Mouse (Mus musculus) intestine, postnatal 0 days (tissue): ENCODE results near the gene Spdye4b. TPM values are rescaled to one million over a fixed set of nuclear protein-coding genes. Genes with fewer than 3 reads are reported as not detected.
A peak's percentile ranks its signal among the peaks of the same experiment; 100 is the strongest.

Experiments
- ATAC-seq: fragments of 200-750 bp; cut with Nextera tagmentation; 2 replicates; pipeline ENCODE4 v1.8.0; 2017; ENCODE audit warnings: mild to moderate bottlenecking, moderate TSS enrichment, moderate library complexity
- H3K27ac ChIP-seq: fragments of 300-500 bp; sonication (generic); 2 replicates; pipeline ENCODE4 v1.5.1; 2014; ENCODE audit warnings: mild to moderate bottlenecking, low read depth, low read length, moderate library complexity
- H3K27me3 ChIP-seq: fragments of 300-500 bp; sonication (generic); replicated peaks from 2 replicates; pipeline ENCODE4 v1.6.1; 2014; ENCODE audit warnings: low read length, mixed read lengths; ENCODE audit not compliant: control insufficient read depth, insufficient read depth
- H3K36me3 ChIP-seq: fragments of 300-500 bp; sonication (generic); 2 replicates; pipeline ENCODE4 v1.6.1; 2014; ENCODE audit warnings: mild to moderate bottlenecking, moderate library complexity; ENCODE audit not compliant: control insufficient read depth, insufficient read depth
- H3K4me1 ChIP-seq: fragments of 300-500 bp; sonication (generic); replicated peaks from 2 replicates; pipeline ENCODE4 v1.6.1; 2014; ENCODE audit warnings: antibody characterized with exemption, low read length, mixed read lengths; ENCODE audit not compliant: control insufficient read depth, insufficient read depth
- H3K4me2 ChIP-seq: fragments of 300-500 bp; sonication (generic); replicated peaks from 2 replicates; pipeline ENCODE4 v1.6.1; 2014; ENCODE audit warnings: low read depth, mild to moderate bottlenecking, moderate library complexity
- H3K4me3 ChIP-seq: fragments of 300-500 bp; sonication (generic); 2 replicates; pipeline ENCODE4 v1.5.1; 2014; ENCODE audit warnings: low read depth, low read length
- H3K9ac ChIP-seq: fragments of 300-500 bp; sonication (generic); 2 replicates; pipeline ENCODE4 v1.6.1; 2014; ENCODE audit warnings: mild to moderate bottlenecking, low read depth, low read length
- H3K9me3 ChIP-seq: fragments of 300-500 bp; sonication (generic); 2 replicates; pipeline ENCODE4 v1.6.1; 2016; ENCODE audit warnings: mixed run types; ENCODE audit not compliant: control insufficient read depth
- CTCF ChIP-seq: sonication (generic); IDR thresholded peaks from 2 replicates; pipeline ENCODE4 v1.5.1; 2016; ENCODE audit warnings: low read depth, mild to moderate bottlenecking, control low read depth, antibody characterized with exemption, moderate library complexity
- WGBS: fragments of 180-500 bp; shearing (Covaris S2); extraction: QIAGEN DNeasy Blood & Tissue Kit; methylation state at CpG from one replicate; pipeline ENCODE4 v1.1.7; 2014; 5-methylcytosine and 5-hydroxymethylcytosine counted together
- polyA plus RNA-seq: library from polyadenylated mRNA; unstranded; fragments of >200 nt; fragmentation: Nextera tagmentation; extraction: Ambion mirVana; gene quantifications from 2 replicates; pipeline ENCODE4 v1.2.1, GENCODE M21; 2015

Spdye4b gene
- polyA plus RNA-seq, 1 experiment from 2014 or later = not detected

DNA sequence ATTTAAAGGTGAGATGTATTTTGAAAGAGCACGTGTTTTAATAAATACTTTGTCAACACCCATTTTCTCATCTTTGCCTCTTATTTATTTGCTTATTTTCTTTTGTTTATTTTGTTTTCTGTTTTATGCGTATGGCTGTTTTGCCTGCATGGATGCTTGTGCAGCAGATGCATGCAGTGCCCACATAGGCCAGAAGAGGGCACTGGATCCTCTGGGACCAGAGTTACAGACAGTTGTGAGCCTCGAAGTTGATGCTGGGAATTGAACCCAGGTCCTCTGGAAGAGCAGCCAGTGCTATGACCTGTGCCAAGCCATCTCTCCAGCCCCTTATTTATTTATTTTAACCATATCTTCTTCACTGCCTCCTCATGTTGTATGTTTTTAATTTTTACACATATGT lies 24.2 kb downstream of the Spdye4b start:
- peak; percentile 44; the same call in 1 of the 2 replicates for TF ChIP-seq CTCF
- no peak for ATAC-seq
- H3K36me3 ChIP-seq = no peaks in the 10 kb centered on the region
- no peak overlapping the region for H3K27ac ChIP-seq
- H3K9me3 ChIP-seq = no peaks in the 10 kb centered on the region; the same call in 1 of the 2 replicates
- H3K4me1 ChIP-seq = no peaks in the 10 kb centered on the region
- 67% methylated on average over 3 of the region's 3 CpGs for WGBS
- H3K4me2 ChIP-seq = no peak overlapping the region
- no peak overlapping the region for H3K9ac ChIP-seq
- 0 out of 2 replicates have a peak, but pooled peaks cover 4% of the 10 kb centered on the region for H3K27me3 ChIP-seq
- H3K4me3 ChIP-seq = no peak overlapping the region

DNA sequence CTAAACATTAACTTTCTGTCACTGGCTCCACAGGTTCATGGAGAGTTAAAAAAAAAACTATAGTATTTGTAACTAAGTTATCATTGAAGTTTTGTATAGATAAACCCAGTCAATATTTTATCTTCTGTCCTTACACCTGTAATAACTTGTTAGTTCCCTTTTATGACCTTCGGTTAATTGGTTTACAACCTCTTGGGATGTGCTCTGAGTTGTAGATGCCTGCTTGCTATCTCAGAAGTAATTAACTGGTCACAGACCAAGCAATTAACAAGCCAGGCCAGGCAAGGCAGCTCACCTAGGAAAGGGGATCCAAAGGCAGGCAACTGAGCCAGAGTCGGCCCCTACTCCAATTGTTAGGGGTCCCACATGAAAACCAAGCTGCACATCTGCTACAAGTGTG lies 33.0 kb downstream of the Spdye4b start:
- no peak for TF ChIP-seq CTCF
- no peak overlapping the region for H3K4me3 ChIP-seq
- H3K9ac ChIP-seq = no peak overlapping the region
- no peak overlapping the region for H3K4me2 ChIP-seq
- WGBS = 30% methylated on average over 2 of the region's 2 CpGs
- H3K27ac ChIP-seq = no peak overlapping the region
- H3K36me3 ChIP-seq = no peaks in the 10 kb centered on the region
- ATAC-seq = peak; percentile 84
- no peaks in the 10 kb centered on the region; the same call in 1 of the 2 replicates for H3K9me3 ChIP-seq
- peaks cover 39% of the 10 kb centered on the region for H3K27me3 ChIP-seq
- no peaks in the 10 kb centered on the region for H3K4me1 ChIP-seq

DNA sequence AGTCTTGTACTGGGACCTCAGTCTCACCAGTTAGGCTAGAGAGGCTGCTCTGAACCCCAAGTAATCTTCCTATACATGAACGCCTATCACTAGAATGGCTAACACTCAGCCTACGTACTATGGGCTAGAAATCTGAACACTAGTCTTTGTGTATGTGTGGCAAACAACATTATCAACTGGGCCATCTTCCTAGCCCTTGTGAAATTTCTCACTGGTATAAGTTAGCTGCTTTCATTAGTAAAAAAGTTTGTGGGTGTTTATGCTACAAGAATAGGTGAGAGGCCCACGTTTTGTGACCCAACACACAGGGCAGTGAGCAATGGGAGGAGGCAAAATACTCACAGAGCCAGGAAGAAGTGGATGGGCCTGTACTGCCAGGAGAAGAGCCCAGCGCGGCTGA lies 40.2 kb downstream of the Spdye4b start:
- Histone ChIP-seq H3K4me2 (no peak overlapping the region), H3K4me3 (no peak overlapping the region), H3K27ac (no peak overlapping the region), H3K36me3 (no peaks in the 10 kb centered on the region), H3K4me1 (no peaks in the 10 kb centered on the region), H3K9ac (no peak overlapping the region), H3K27me3 (peaks cover 21% of the 10 kb centered on the region), H3K9me3 (no peaks in the 10 kb centered on the region)
- ATAC-seq = no peak
- WGBS = 74% methylated on average over 5 of the region's 5 CpGs
- TF ChIP-seq CTCF = no peak

DNA sequence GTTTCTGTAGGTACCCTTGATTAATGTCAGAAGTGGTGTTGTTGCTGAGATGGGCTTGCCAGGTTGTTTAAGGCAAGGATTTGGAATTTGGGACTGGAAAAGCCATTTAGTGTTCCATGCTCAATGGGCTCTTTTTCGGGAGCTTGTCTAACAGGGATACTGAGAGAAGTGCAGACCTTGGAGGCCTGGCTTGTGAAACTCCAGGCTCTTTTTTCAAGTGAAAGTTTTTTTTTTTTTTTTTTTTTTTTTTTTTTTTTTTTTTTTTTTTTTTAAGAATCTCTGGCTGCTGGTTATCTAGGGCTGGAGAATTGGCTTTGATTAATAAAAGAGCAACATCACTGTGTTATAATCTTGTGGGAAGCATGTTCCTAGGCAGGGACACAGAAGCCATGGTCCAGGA lies 41.5 kb downstream of the Spdye4b start:
- H3K36me3 ChIP-seq = no peaks in the 10 kb centered on the region
- peaks cover 21% of the 10 kb centered on the region for H3K27me3 ChIP-seq
- no peak overlapping the region for H3K4me2 ChIP-seq
- TF ChIP-seq CTCF = no peak
- no peak overlapping the region for H3K27ac ChIP-seq
- no peaks in the 10 kb centered on the region for H3K9me3 ChIP-seq
- H3K9ac ChIP-seq = no peak overlapping the region
- no peak for ATAC-seq
- no peak overlapping the region for H3K4me3 ChIP-seq
- WGBS = 70% methylated on average over 1 of the region's 1 CpGs
- no peaks in the 10 kb centered on the region for H3K4me1 ChIP-seq

DNA sequence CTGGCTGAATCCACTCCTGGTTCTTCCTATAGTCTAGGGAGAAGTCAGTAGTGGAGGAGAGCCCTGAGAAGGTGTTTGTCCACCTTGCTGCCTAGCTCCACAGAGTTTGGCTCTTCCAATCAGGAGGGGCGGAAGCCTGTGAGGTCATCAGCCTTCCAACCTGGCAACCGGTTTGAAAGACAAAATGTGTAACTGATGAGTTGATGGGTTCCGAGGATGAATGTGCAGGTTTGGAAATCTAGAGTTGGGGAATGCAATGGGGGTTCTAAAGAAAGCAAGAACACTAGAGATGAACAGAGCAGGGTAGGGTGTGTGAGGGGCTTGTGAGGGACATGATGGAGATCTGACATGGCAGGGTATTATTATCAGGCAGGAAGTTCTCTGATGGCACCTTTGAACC lies 46.0 kb downstream of the Spdye4b start, which contains the start of gene Spdye4a:
Gene Spdye4a (minus strand): TSS at position 101 of the 400 bp plus-strand sequence.
- Histone ChIP-seq H3K4me3 (no peak within 1 kb of the TSS), H3K36me3 (no peaks in the 10 kb centered on the region), H3K4me2 (no peak within 1 kb of the TSS), H3K27ac (no peak within 1 kb of the TSS), H3K4me1 (no peaks in the 10 kb centered on the region), H3K27me3 (peaks cover 4% of the 10 kb centered on the region; the same call in 1 of the 2 replicates), H3K9me3 (no peaks in the 10 kb centered on the region), H3K9ac (no peak within 1 kb of the TSS)
- TF ChIP-seq CTCF = no peak
- ATAC-seq = no peak
- WGBS = 88% methylated on average over 3 of the region's 3 CpGs

DNA sequence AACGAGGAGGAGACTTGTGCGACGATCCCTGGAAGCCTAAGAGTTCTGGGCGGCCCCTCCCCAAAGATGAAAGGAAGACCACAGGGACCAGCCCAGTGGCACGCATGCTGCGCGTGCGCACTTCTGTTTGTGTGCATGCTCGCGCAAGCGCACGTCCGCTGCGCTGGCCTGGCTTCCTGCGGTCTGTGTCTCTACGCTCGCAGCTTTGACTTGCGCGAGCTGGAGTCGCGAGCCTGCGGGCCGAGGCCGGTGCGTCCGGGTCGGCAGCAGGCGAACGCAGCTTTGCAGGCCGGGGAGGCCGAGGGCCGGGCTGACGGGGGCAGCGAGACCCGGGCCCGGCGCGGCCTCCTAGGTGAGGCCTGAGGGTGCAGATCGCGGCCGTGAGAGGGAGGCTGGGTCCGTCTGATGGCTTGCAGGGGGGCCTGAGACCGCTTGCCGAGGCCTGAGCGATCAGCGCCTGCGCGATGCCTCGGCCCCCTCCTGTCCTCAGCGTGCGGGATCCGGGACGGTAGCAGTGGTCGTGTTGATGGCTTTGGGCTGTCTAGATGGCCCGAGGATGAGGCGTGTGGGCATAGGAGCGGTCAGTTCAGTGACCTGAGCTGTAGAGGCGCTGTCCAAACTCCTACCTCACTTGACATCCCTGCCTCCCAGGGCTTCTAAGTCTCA lies 54.3 kb downstream of the Spdye4b start, which contains the start of gene Zfp12:
Gene Zfp12 (plus strand): TSS at position 136 of the 666 bp plus-strand sequence.
- 0% methylated on average over 58 of the region's 58 CpGs for WGBS
- peak; percentile 93 for ATAC-seq
- TF ChIP-seq CTCF = peak; percentile 59
- Histone ChIP-seq H3K27me3 (no peaks in the 10 kb centered on the region), H3K4me1 (no peaks in the 10 kb centered on the region; the same call in 1 of the 2 replicates), H3K4me2 (peak within 1 kb of the TSS; percentile 94), H3K36me3 (peaks cover 20% of the 10 kb centered on the region), H3K27ac (peak within 1 kb of the TSS; percentile 80), H3K4me3 (peak within 1 kb of the TSS; percentile 74), H3K9me3 (no peaks in the 10 kb centered on the region), H3K9ac (peak within 1 kb of the TSS; percentile 76)
